Mouse (Mus musculus) lung, postnatal 0 days (tissue): ENCODE results near the gene Luzp2.

ENCODE experiments used
- CTCF ChIP-seq: IDR thresholded peaks from 2 replicates; pipeline ENCODE4 v1.5.1; 2016; ENCODE audit warnings: antibody characterized with exemption, mild to moderate bottlenecking
- EP300 ChIP-seq: IDR thresholded peaks from 2 replicates; pipeline ENCODE4 v1.6.1; 2016; ENCODE audit warnings: antibody characterized with exemption, mild to moderate bottlenecking, control low read depth

DNA sequence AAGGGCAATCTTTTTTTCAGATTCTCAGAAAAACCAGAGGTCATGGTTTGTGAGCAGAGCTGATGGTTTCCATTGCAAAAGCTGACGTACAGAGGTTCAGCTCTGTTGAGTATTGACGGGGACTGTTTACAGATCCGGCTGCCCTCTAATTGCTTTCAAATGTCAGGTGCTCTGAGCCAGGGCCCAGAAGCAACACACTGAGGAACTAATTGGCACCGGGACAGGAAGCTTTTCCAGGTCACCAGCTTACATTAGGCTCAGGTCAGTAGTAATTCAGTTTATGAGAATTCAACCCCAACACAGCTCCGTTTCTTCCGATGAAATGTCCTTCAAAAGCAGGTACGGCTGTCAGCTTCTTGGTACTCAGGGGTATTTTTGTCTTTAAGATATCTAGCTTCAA lies 74.7 kb downstream of the Luzp2 start:
- TF ChIP-seq EP300: no peak
- TF ChIP-seq CTCF: no peak
